Mouse (Mus musculus): Measurements from ENCODE around the gene Aspa. TPM values are rescaled to one million over a fixed set of nuclear protein-coding genes. Genes with fewer than 3 reads are reported as not detected.

The Aspa gene
- polyA plus RNA-seq, 1 experiment from 2014 or later = 0.53 TPM

GRCm38 (mm10) chr11:73257362-73257945 lies 71.9 kb downstream of the Aspa start:
- WGBS = 79% methylated on average over 4 of the region's 4 CpGs
- ATAC-seq (ENCODE audit: insufficient number of reproducible peaks, insufficient read depth, low FRiP score, low TSS enrichment, low read depth) = no peak
- H3K4me3 ChIP-seq (replicated peaks) = no peak overlapping the region

More at GRCm38 (mm10) chr11:73257362-73257945, 71.9 kb downstream of the Aspa start:
- H3K9me3 ChIP-seq = no peaks in the 10 kb centered on the region
- no peaks in the 10 kb centered on the region for H3K4me1 ChIP-seq (replicated peaks)
- no peak overlapping the region for H3K27ac ChIP-seq
- H3K36me3 ChIP-seq = no peaks in the 10 kb centered on the region
- no peaks in the 10 kb centered on the region for H3K27me3 ChIP-seq
- H3K4me2 ChIP-seq = no peak overlapping the region
- no peak overlapping the region for H3K9ac ChIP-seq (replicated peaks)

Other genes with a start within 250 kb of the Aspa start
- 0.64 and 0.65 TPM in 2 replicates for gene Itgae, start 239.0 kb downstream of the Aspa start, polyA plus RNA-seq (2016; fragmentation: Nextera tagmentation; extraction: Ambion mirVana)
- 19.7 and 21.6 TPM in 2 replicates for gene Haspin, start 191.3 kb downstream of the Aspa start, polyA plus RNA-seq (2016; fragmentation: Nextera tagmentation; extraction: Ambion mirVana)
- gene P2rx5, start 169.2 kb downstream of the Aspa start, polyA plus RNA-seq (2016; fragmentation: Nextera tagmentation; extraction: Ambion mirVana) = 0.21 and 0.26 TPM in 2 replicates
- 99.3 and 101 TPM in 2 replicates for gene Emc6, start 152.6 kb downstream of the Aspa start, polyA plus RNA-seq (2016; fragmentation: Nextera tagmentation; extraction: Ambion mirVana)
- 211 and 215 TPM in 2 replicates for gene Tax1bp3, start 152.5 kb downstream of the Aspa start, polyA plus RNA-seq (2016; fragmentation: Nextera tagmentation; extraction: Ambion mirVana)
- 23.4 and 24.9 TPM in 2 replicates for gene Ctns, start 130.6 kb downstream of the Aspa start, polyA plus RNA-seq (2016; fragmentation: Nextera tagmentation; extraction: Ambion mirVana)
- 1.6 and 2.3 TPM in 2 replicates for gene Shpk, start 130.1 kb downstream of the Aspa start, polyA plus RNA-seq (2016; fragmentation: Nextera tagmentation; extraction: Ambion mirVana)
- gene Trpv1, start 95.3 kb downstream of the Aspa start, polyA plus RNA-seq (2016; fragmentation: Nextera tagmentation; extraction: Ambion mirVana) = 0.08 TPM in 1 of 2 replicates, not detected in the other
- 0.05 and 0.11 TPM in 2 replicates for gene Trpv3, start 62.2 kb downstream of the Aspa start, polyA plus RNA-seq (2016; fragmentation: Nextera tagmentation; extraction: Ambion mirVana)
- gene Gm49340, start 145 bp upstream of the Aspa start, polyA plus RNA-seq (2016; fragmentation: Nextera tagmentation; extraction: Ambion mirVana) = not detected in 2 replicates
- not detected in 2 replicates for gene Spata22, start 145 bp upstream of the Aspa start, polyA plus RNA-seq (2016; fragmentation: Nextera tagmentation; extraction: Ambion mirVana)
- not detected in 2 replicates for gene Olfr20, start 21.2 kb upstream of the Aspa start, polyA plus RNA-seq (2016; fragmentation: Nextera tagmentation; extraction: Ambion mirVana)
- not detected in 2 replicates for gene Olfr376, start 41.6 kb upstream of the Aspa start, polyA plus RNA-seq (2016; fragmentation: Nextera tagmentation; extraction: Ambion mirVana)
- not detected in 2 replicates for gene Olfr1, start 70.0 kb upstream of the Aspa start, polyA plus RNA-seq (2016; fragmentation: Nextera tagmentation; extraction: Ambion mirVana)
- not detected in 2 replicates for gene Olfr378, start 98.9 kb upstream of the Aspa start, polyA plus RNA-seq (2016; fragmentation: Nextera tagmentation; extraction: Ambion mirVana)
- not detected in 2 replicates for gene Olfr380, start 127.9 kb upstream of the Aspa start, polyA plus RNA-seq (2016; fragmentation: Nextera tagmentation; extraction: Ambion mirVana)
- gene Olfr381, start 162.0 kb upstream of the Aspa start, polyA plus RNA-seq (2016; fragmentation: Nextera tagmentation; extraction: Ambion mirVana) = not detected in 2 replicates
- gene Olfr382, start 187.6 kb upstream of the Aspa start, polyA plus RNA-seq (2016; fragmentation: Nextera tagmentation; extraction: Ambion mirVana) = not detected in 2 replicates